Mouse (Mus musculus): ENCODE measurements at regions not wholly inside any gene's neighbourhood (a gene's known extent, or its start where the extent isn't known, plus 50 kb on each side); places are given as distances from the start of the nearest gene placed in this dataset.

GRCm38 (mm10) chr16:74548374-74548773, 136.7 kb upstream of the Robo2 start:
- H3K4me3 ChIP-seq (ENCODE audit: low read depth, low read length): no peak overlapping the region
- H3K36me3 ChIP-seq (ENCODE audit: insufficient read depth, low read length): no peaks in the 10 kb centered on the region
- H3K27me3 ChIP-seq (ENCODE audit: insufficient read depth, low read length): no peaks in the 10 kb centered on the region
- TF ChIP-seq CTCF (IDR thresholded peaks at IDR 0.05): no peak
- no peak for ATAC-seq (ENCODE audit: low FRiP score)
- no peak overlapping the region for H3K9ac ChIP-seq (replicated peaks; ENCODE audit: low read length, poor library complexity, severe bottlenecking)
- H3K4me2 ChIP-seq (ENCODE audit: low read depth, low read length, poor library complexity, severe bottlenecking): no peak overlapping the region
- WGBS: 83% methylated on average over 5 of the region's 5 CpGs
- no peaks in the 10 kb centered on the region for H3K9me3 ChIP-seq (ENCODE audit: low read length)
- DNase-seq (ENCODE audit: low spot score): peak; percentile 24
- H3K4me1 ChIP-seq (ENCODE audit: insufficient read depth, low read length): no peaks in the 10 kb centered on the region
- H3K27ac ChIP-seq (ENCODE audit: low read depth, low read length): no peak overlapping the region

- 63% methylated on average over 2 of the region's 2 CpGs for WGBS
- Histone ChIP-seq H3K4me3 (ENCODE audit: low read depth, low read length) (no peak overlapping the region), H3K27me3 (ENCODE audit: insufficient read depth, low read length) (no peaks in the 10 kb centered on the region), H3K4me1 (ENCODE audit: insufficient read depth, low read length) (no peaks in the 10 kb centered on the region), H3K9me3 (ENCODE audit: low read length) (no peaks in the 10 kb centered on the region), H3K27ac (ENCODE audit: low read depth, low read length) (no peak overlapping the region), H3K9ac (replicated peaks; ENCODE audit: low read length, poor library complexity, severe bottlenecking) (no peak overlapping the region), H3K4me2 (ENCODE audit: low read depth, low read length, poor library complexity, severe bottlenecking) (no peak overlapping the region), H3K36me3 (ENCODE audit: insufficient read depth, low read length) (no peaks in the 10 kb centered on the region)
- TF ChIP-seq CTCF (IDR thresholded peaks at IDR 0.05): no peak
- ATAC-seq (ENCODE audit: low FRiP score) (no peak), DNase-seq (ENCODE audit: low spot score) (no peak)
Measured at GRCm38 (mm10) chr16:74530531-74530930, 118.9 kb upstream of the Robo2 start.

- 37% methylated on average over 3 of the region's 3 CpGs for WGBS
- no peak for TF ChIP-seq CTCF (IDR thresholded peaks at IDR 0.05)
- Histone ChIP-seq H3K4me2 (ENCODE audit: low read depth, low read length, poor library complexity, severe bottlenecking) (no peak overlapping the region), H3K4me3 (ENCODE audit: low read depth, low read length) (no peak overlapping the region), H3K36me3 (ENCODE audit: insufficient read depth, low read length) (no peaks in the 10 kb centered on the region), H3K4me1 (ENCODE audit: insufficient read depth, low read length) (no peaks in the 10 kb centered on the region), H3K27ac (ENCODE audit: low read depth, low read length) (no peak overlapping the region), H3K27me3 (ENCODE audit: insufficient read depth, low read length) (no peaks in the 10 kb centered on the region), H3K9ac (replicated peaks; ENCODE audit: low read length, poor library complexity, severe bottlenecking) (no peak overlapping the region), H3K9me3 (ENCODE audit: low read length) (no peaks in the 10 kb centered on the region)
- no peak for ATAC-seq (ENCODE audit: low FRiP score)
- DNase-seq (ENCODE audit: low spot score): no peak
Measured at GRCm38 (mm10) chr16:74528245-74528644, 116.6 kb upstream of the Robo2 start.

GRCm38 (mm10) chr16:74526521-74526920, 114.9 kb upstream of the Robo2 start:
- no peak for DNase-seq (ENCODE audit: low spot score)

GRCm38 (mm10) chr16:74520501-74520900, 108.9 kb upstream of the Robo2 start:
- TF ChIP-seq CTCF (IDR thresholded peaks at IDR 0.05): no peak
- DNase-seq (ENCODE audit: low spot score) (no peak), ATAC-seq (ENCODE audit: low FRiP score) (no peak)
- Histone ChIP-seq H3K36me3 (ENCODE audit: insufficient read depth, low read length) (no peaks in the 10 kb centered on the region), H3K4me3 (ENCODE audit: low read depth, low read length) (no peak overlapping the region), H3K9me3 (ENCODE audit: low read length) (no peaks in the 10 kb centered on the region), H3K9ac (replicated peaks; ENCODE audit: low read length, poor library complexity, severe bottlenecking) (no peak overlapping the region), H3K27ac (ENCODE audit: low read depth, low read length) (no peak overlapping the region), H3K4me2 (ENCODE audit: low read depth, low read length, poor library complexity, severe bottlenecking) (no peak overlapping the region), H3K4me1 (ENCODE audit: insufficient read depth, low read length) (no peaks in the 10 kb centered on the region), H3K27me3 (ENCODE audit: insufficient read depth, low read length) (no peaks in the 10 kb centered on the region)
- 85% methylated on average over 4 of the region's 4 CpGs for WGBS

More at GRCm38 (mm10) chr16:74526521-74526920, 114.9 kb upstream of the Robo2 start:
- no peaks in the 10 kb centered on the region for H3K27me3 ChIP-seq (ENCODE audit: insufficient read depth, low read length)
- no peaks in the 10 kb centered on the region for H3K9me3 ChIP-seq (ENCODE audit: low read length)
- no peaks in the 10 kb centered on the region for H3K36me3 ChIP-seq (ENCODE audit: insufficient read depth, low read length)
- H3K4me1 ChIP-seq (ENCODE audit: insufficient read depth, low read length): no peaks in the 10 kb centered on the region
- H3K9ac ChIP-seq (replicated peaks; ENCODE audit: low read length, poor library complexity, severe bottlenecking): no peak overlapping the region
- ATAC-seq (ENCODE audit: low FRiP score): no peak
- H3K4me2 ChIP-seq (ENCODE audit: low read depth, low read length, poor library complexity, severe bottlenecking): no peak overlapping the region
- H3K27ac ChIP-seq (ENCODE audit: low read depth, low read length): no peak overlapping the region
- 63% methylated on average over 1 of the region's 1 CpGs for WGBS
- H3K4me3 ChIP-seq (ENCODE audit: low read depth, low read length): no peak overlapping the region
- TF ChIP-seq CTCF (IDR thresholded peaks at IDR 0.05): no peak

- Histone ChIP-seq H3K27ac (ENCODE audit: low read depth, low read length) (no peak overlapping the region), H3K9me3 (ENCODE audit: low read length) (no peaks in the 10 kb centered on the region), H3K36me3 (ENCODE audit: insufficient read depth, low read length) (no peaks in the 10 kb centered on the region), H3K27me3 (ENCODE audit: insufficient read depth, low read length) (no peaks in the 10 kb centered on the region), H3K4me2 (ENCODE audit: low read depth, low read length, poor library complexity, severe bottlenecking) (no peak overlapping the region), H3K4me3 (ENCODE audit: low read depth, low read length) (no peak overlapping the region), H3K9ac (replicated peaks; ENCODE audit: low read length, poor library complexity, severe bottlenecking) (no peak overlapping the region), H3K4me1 (ENCODE audit: insufficient read depth, low read length) (no peaks in the 10 kb centered on the region)
- TF ChIP-seq CTCF (IDR thresholded peaks at IDR 0.05): no peak
- DNase-seq (ENCODE audit: low spot score) (no peak), ATAC-seq (ENCODE audit: low FRiP score) (no peak)
- WGBS: 92% methylated on average over 1 of the region's 1 CpGs
Measured at GRCm38 (mm10) chr16:74517888-74518287, 106.3 kb upstream of the Robo2 start.

All from midbrain, postnatal 0 days (tissue).